In the genomic region with DNA sequence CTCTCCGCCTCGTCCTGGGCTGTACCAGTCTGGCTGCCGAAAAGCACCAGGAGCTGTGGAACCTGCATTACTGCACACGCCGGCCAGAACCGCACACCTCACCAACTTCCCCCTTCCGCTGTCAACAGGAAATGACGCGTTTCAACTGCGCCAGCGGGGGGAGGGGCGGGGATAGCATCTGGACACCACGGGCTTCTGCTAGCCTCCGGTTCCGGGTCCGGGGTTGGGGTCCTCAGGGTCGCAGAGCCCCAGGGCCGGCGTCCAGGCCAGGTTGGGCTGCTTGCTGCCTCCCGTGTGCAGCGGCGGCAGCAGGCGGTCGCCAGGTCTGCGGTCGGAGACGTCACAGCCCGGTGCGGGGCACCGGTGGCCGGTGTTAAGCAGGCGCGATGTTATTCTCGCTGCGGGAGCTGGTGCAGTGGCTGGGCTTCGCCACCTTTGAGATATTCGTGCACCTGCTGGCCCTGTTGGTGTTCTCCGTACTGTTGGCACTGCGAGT, we compare ENCODE assay signal across 8 mouse cellular contexts. TPM values are rescaled to one million over a fixed set of nuclear protein-coding genes. Genes with fewer than 3 reads are reported as not detected.
DNase-seq lines count a peak whose midpoint lies in the region; ATAC-seq lines count a peak whose summit lies in the region.

A gene (plus strand): TSS at position 156 of the 496 bp plus-strand sequence.

- H3K9me3 ChIP-seq in hindbrain, embryonic 15.5 days: no peaks in the 10 kb centered on the region
- H3K9me3 ChIP-seq in megakaryocyte, embryonic 14.5 days: no peaks in the 10 kb centered on the region

- peak within 1 kb of the TSS; percentile 83 for H3K9ac ChIP-seq in hindbrain, embryonic 15.5 days

- 0 out of 2 replicates have a peak, but pooled peaks cover 7% of the 10 kb centered on the region for H3K36me3 ChIP-seq in hindbrain, embryonic 15.5 days
- H3K36me3 ChIP-seq in megakaryocyte, embryonic 14.5 days (replicated peaks; ENCODE audit: low read length): peaks cover 36% of the 10 kb centered on the region

- H3K27me3 ChIP-seq in hindbrain, embryonic 15.5 days: no peaks in the 10 kb centered on the region
- H3K27me3 ChIP-seq in megakaryocyte, embryonic 14.5 days (replicated peaks): no peaks in the 10 kb centered on the region

- H3K27ac ChIP-seq in hindbrain, embryonic 15.5 days (replicated peaks): peak within 1 kb of the TSS; percentile 78

- peaks cover 26% of the 10 kb centered on the region for H3K4me1 ChIP-seq in hindbrain, embryonic 15.5 days (replicated peaks)
- H3K4me1 ChIP-seq in megakaryocyte, embryonic 14.5 days: peaks cover 53% of the 10 kb centered on the region

- WGBS in hindbrain, embryonic 15.5 days: under 1% methylated on average over 39 of the region's 39 CpGs

- peak within 1 kb of the TSS; percentile 81 for H3K4me3 ChIP-seq in hindbrain, embryonic 15.5 days
- H3K4me3 ChIP-seq in megakaryocyte, embryonic 14.5 days (replicated peaks): peak within 1 kb of the TSS; percentile 91

- peak within 1 kb of the TSS; percentile 93 for H3K4me2 ChIP-seq in hindbrain, embryonic 15.5 days

- DNase-seq in adipocyte (ENCODE audit: low spot score): peak; percentile 91
- DNase-seq in cerebellum, postnatal 4 days (ENCODE audit: low spot score in 2 of 2): peak; percentile 66 to 86
- peak; percentile 85 for DNase-seq in gastrocnemius, adult 18-20 months (ENCODE audit: low spot score)
- peak; percentile 77 to 83 for DNase-seq in left cerebral cortex, adult 8-10 months (ENCODE audit: low spot score in 2 of 2)
- peak; percentile 89 to 92 for DNase-seq in right cerebral cortex, adult 2 months (ENCODE audit: low spot score in 2 of 2)
- DNase-seq in urinary bladder, postnatal 10 days (ENCODE audit: low spot score): peak; percentile 51

- ATAC-seq in hindbrain, embryonic 15.5 days (ENCODE audit: low FRiP score, low read depth): peak; percentile 94

RNA-seq across cellular contexts. Expression of the gene that starts here (rescaled TPM):
- 10 to 100 TPM; 12.0 to 12.1 TPM for total RNA-seq in gastrocnemius, adult 18-20 months (2021)
- 13.4 and 13.8 TPM in 2 replicates for polyA plus RNA-seq in hindbrain, embryonic 15.5 days (2015; fragmentation: Nextera tagmentation; extraction: Ambion mirVana)
- total RNA-seq in left cerebral cortex, adult 8-10 months (2022): 10 to 100 TPM; 31.7 to 38.3 (median 36.3) TPM
- 16.3 and 20.0 TPM in 2 replicates for polyA plus RNA-seq in megakaryocyte, embryonic 14.5 days (2012; ENCODE audit: insufficient read depth, low replicate concordance)

Comparison
In these comparisons a context has a peak if more than half of its experiments do, and no peak if none do; other contexts are left out.
1. Peak in every context shown above with its lines: DNase-seq, ATAC-seq, H3K4me3 ChIP-seq and H3K27ac ChIP-seq.